Mouse (Mus musculus): Measurements from ENCODE around the gene Abcg5. TPM values are rescaled to one million over a fixed set of nuclear protein-coding genes. Genes with fewer than 3 reads are reported as not detected.

Abcg5 gene
- polyA plus RNA-seq, 1 experiment from 2014 or later, result 1.5 TPM

DNA sequence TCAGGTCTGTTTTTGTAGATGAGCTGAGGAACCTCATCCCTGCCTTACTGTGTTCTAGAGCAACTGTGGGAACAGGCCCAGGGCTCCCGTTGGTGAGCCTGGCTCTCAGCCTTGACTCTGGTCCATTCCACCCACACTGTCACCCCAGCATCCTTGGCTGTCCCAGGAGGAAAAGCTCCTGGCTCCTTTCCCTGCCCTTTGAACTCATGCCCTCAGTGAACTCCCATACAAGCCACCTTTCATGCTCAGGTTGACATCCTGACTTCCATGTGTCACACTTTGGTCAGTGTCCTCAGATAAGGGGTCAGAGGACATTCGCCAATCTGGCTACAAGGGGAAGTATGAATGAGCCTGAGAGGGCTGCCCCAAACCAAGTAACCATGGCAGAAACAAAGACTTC is 10.9 kb upstream of the Abcg5 start:
- Histone ChIP-seq H3K4me2 (ENCODE audit: low read length) (no peak overlapping the region), H3K9ac (ENCODE audit: low read depth, low read length) (no peak overlapping the region), H3K4me1 (ENCODE audit: control insufficient read depth, insufficient read depth, low read length) (no peaks in the 10 kb centered on the region), H3K9me3 (replicated peaks; ENCODE audit: control insufficient read depth, low read length, poor library complexity, severe bottlenecking) (no peaks in the 10 kb centered on the region), H3K4me3 (ENCODE audit: low read depth, low read length) (no peak overlapping the region), H3K36me3 (ENCODE audit: control insufficient read depth, insufficient read depth, low read length) (no peaks in the 10 kb centered on the region), H3K27me3 (ENCODE audit: control insufficient read depth, insufficient read depth, low read depth, low read length) (no peaks in the 10 kb centered on the region), H3K27ac (ENCODE audit: low read length) (no peak overlapping the region)
- 78% methylated on average over 2 of the region's 2 CpGs for WGBS
- no peak for ATAC-seq

DNA sequence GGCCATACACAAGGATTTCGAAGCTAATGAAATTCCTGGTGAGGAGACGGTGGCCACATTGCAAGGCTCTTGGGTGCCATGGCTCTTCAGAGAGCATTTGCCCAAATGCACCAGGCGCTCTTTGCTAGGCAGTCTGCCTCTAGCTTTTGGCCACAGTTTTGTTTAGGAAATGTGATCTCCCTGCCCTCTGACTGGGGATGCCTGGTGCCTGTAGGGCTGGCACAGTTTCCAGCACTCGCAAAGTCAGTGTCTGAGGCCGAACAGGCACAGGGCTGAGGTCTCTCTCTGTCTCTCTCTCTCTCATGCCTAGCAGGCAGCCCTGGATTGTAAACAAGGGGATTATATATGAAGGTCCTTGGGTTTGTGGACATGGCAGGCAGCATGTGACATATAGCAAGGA is 7.3 kb upstream of the Abcg5 start:
- no peak overlapping the region for H3K27ac ChIP-seq (ENCODE audit: low read length)
- no peak overlapping the region for H3K9ac ChIP-seq (ENCODE audit: low read depth, low read length)
- H3K4me1 ChIP-seq (ENCODE audit: control insufficient read depth, insufficient read depth, low read length), result no peaks in the 10 kb centered on the region
- ATAC-seq, result no peak
- no peak overlapping the region for H3K4me3 ChIP-seq (ENCODE audit: low read depth, low read length)
- H3K36me3 ChIP-seq (ENCODE audit: control insufficient read depth, insufficient read depth, low read length), result no peaks in the 10 kb centered on the region
- 85% methylated on average over 5 of the region's 5 CpGs for WGBS
- H3K4me2 ChIP-seq (ENCODE audit: low read length), result no peak overlapping the region
- no peaks in the 10 kb centered on the region for H3K9me3 ChIP-seq (replicated peaks; ENCODE audit: control insufficient read depth, low read length, poor library complexity, severe bottlenecking)
- no peaks in the 10 kb centered on the region for H3K27me3 ChIP-seq (ENCODE audit: control insufficient read depth, insufficient read depth, low read depth, low read length)

DNA sequence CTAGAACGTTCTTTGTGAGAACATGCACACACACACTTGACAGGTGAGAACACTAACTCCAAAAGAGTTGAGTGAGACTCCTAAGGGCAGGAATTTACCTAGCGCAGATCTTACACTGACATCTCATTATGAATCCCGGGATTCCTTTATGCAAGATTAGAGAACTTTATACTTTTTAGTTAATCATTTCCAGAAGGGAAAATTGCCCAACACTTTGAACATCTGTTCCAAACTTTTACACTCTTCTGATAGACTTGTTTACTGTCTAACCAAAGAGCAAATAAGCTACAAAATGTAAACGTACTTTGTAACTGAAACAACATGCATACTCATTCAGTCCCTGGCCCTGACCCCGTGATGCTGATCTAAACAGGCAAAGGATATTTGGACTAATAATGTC is 6.5 kb upstream of the Abcg5 start:
- no peaks in the 10 kb centered on the region for H3K36me3 ChIP-seq (ENCODE audit: control insufficient read depth, insufficient read depth, low read length)
- no peaks in the 10 kb centered on the region for H3K4me1 ChIP-seq (ENCODE audit: control insufficient read depth, insufficient read depth, low read length)
- H3K4me3 ChIP-seq (ENCODE audit: low read depth, low read length), result no peak overlapping the region
- no peak overlapping the region for H3K4me2 ChIP-seq (ENCODE audit: low read length)
- H3K27ac ChIP-seq (ENCODE audit: low read length), result no peak overlapping the region
- no peak overlapping the region for H3K9ac ChIP-seq (ENCODE audit: low read depth, low read length)
- no peaks in the 10 kb centered on the region for H3K27me3 ChIP-seq (ENCODE audit: control insufficient read depth, insufficient read depth, low read depth, low read length)
- H3K9me3 ChIP-seq (replicated peaks; ENCODE audit: control insufficient read depth, low read length, poor library complexity, severe bottlenecking), result no peaks in the 10 kb centered on the region
- 92% methylated on average over 5 of the region's 5 CpGs for WGBS
- no peak for ATAC-seq

DNA sequence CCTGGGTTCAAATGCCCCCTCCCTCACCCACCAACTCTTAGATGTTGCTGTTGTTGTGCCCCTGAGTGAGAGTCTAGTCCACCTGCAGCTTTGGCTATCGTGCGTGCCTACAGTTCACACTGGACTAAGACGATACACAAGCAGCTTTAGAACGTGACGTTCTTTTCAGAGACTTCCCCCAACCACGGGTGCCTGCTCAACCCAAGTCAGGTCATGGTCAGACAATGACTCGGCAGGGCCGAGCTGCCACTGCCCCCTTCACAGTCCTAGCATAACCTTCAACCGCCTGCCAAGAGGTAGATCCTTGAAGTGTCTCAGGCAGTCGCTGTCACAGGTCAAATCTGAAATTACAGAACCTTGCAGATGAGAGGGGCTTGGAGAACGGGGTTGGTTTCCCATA is 6.0 kb upstream of the Abcg5 start:
- Histone ChIP-seq H3K27me3 (ENCODE audit: control insufficient read depth, insufficient read depth, low read depth, low read length) (no peaks in the 10 kb centered on the region), H3K9me3 (replicated peaks; ENCODE audit: control insufficient read depth, low read length, poor library complexity, severe bottlenecking) (no peaks in the 10 kb centered on the region), H3K4me1 (ENCODE audit: control insufficient read depth, insufficient read depth, low read length) (no peaks in the 10 kb centered on the region), H3K27ac (ENCODE audit: low read length) (no peak overlapping the region), H3K9ac (ENCODE audit: low read depth, low read length) (no peak overlapping the region), H3K36me3 (ENCODE audit: control insufficient read depth, insufficient read depth, low read length) (no peaks in the 10 kb centered on the region), H3K4me3 (ENCODE audit: low read depth, low read length) (no peak overlapping the region), H3K4me2 (ENCODE audit: low read length) (no peak overlapping the region)
- ATAC-seq, result no peak
- 92% methylated on average over 11 of the region's 11 CpGs for WGBS

DNA sequence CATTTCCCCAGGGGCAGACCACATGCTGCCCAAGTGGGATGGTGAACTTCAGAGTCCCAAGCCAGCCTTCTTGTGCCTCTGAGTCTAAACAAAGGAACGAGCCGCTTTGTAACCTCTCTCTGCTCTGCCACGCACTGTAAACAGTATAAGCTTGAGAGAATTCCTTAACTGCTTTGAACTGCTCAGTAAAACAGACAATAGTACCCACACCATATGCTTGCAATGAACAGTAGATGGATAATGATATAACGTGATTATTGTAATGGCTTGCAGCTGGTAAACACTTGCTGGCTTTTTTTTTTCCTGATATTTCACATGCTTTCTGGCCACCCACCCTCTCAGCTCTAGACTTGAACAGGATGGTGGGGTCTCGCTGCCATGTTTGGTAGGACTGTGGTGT is 5.2 kb upstream of the Abcg5 start:
- no peak overlapping the region for H3K4me3 ChIP-seq (ENCODE audit: low read depth, low read length)
- 71% methylated on average over 5 of the region's 5 CpGs for WGBS
- H3K4me1 ChIP-seq (ENCODE audit: control insufficient read depth, insufficient read depth, low read length), result no peaks in the 10 kb centered on the region
- no peaks in the 10 kb centered on the region for H3K36me3 ChIP-seq (ENCODE audit: control insufficient read depth, insufficient read depth, low read length)
- no peaks in the 10 kb centered on the region for H3K27me3 ChIP-seq (ENCODE audit: control insufficient read depth, insufficient read depth, low read depth, low read length)
- H3K9ac ChIP-seq (ENCODE audit: low read depth, low read length), result no peak overlapping the region
- no peaks in the 10 kb centered on the region for H3K9me3 ChIP-seq (replicated peaks; ENCODE audit: control insufficient read depth, low read length, poor library complexity, severe bottlenecking)
- no peak overlapping the region for H3K4me2 ChIP-seq (ENCODE audit: low read length)
- no peak for ATAC-seq
- H3K27ac ChIP-seq (ENCODE audit: low read length), result no peak overlapping the region

DNA sequence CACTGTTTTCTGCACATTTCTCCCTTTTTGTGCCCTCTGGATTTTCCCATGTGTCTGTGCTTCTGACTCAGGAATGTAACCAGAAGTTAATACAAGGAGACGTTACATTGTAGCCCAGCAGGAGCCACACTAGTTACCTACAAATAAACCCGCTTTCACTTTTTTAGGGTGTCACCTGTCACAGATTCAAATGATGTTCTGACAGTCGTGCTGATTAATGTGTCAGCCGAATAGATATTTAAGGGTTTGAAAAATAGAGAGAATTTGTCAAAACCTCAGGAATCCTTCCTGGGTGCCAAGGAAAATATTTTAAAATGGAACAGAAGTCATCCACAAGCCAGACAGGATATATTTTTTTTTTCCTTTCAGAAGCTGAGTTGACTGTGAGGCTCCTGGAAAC is 2.5 kb upstream of the Abcg5 start:
- Histone ChIP-seq H3K9me3 (replicated peaks; ENCODE audit: control insufficient read depth, low read length, poor library complexity, severe bottlenecking) (no peaks in the 10 kb centered on the region), H3K4me3 (ENCODE audit: low read depth, low read length) (no peak overlapping the region), H3K4me1 (ENCODE audit: control insufficient read depth, insufficient read depth, low read length) (no peaks in the 10 kb centered on the region), H3K36me3 (ENCODE audit: control insufficient read depth, insufficient read depth, low read length) (no peaks in the 10 kb centered on the region), H3K27ac (ENCODE audit: low read length) (no peak overlapping the region), H3K27me3 (ENCODE audit: control insufficient read depth, insufficient read depth, low read depth, low read length) (no peaks in the 10 kb centered on the region), H3K4me2 (ENCODE audit: low read length) (no peak overlapping the region), H3K9ac (ENCODE audit: low read depth, low read length) (no peak overlapping the region)
- WGBS, result 80% methylated on average over 4 of the region's 4 CpGs
- ATAC-seq, result no peak

DNA sequence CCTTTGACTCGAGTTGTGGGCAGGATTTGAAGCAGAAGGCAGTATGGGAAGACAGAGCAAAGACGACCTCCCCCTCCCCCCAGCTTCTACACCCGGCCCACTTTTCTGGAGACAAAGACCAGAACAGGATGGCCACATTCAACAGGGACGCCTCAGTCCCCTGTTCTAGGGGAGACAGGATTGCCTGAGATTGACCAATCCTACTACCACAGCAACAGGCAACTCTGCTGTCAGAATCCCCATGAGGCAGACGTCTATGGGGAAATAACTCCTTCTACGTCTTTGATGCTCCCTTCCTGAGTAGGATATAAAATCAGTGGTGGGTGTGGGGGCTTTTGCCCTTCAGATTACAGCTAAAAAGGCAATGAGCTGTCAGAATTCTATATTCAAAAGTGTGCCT is 1.5 kb upstream of the Abcg5 start:
- no peak for ATAC-seq

DNA sequence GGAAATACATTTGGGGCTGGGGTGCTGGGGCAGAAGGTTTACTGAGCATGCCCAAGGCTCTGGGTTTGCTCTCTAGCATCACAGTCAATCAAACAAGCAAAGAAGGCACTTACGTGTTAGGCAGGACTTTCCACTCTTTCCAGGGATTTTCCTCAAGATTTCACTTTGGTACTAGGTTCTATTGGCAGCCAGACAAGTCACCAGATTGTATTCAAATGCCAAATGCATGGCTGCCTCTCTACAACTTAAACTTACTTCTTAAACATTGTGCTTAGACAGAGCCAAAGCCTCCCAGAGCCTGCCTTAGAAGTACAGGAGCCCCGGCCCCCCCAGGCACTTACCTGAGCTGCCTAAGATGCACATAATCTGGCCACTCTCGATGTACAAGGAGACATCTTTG is 1.1 kb downstream of the Abcg5 start:
- H3K4me2 ChIP-seq (ENCODE audit: low read length), result no peak overlapping the region
- no peak overlapping the region for H3K4me3 ChIP-seq (ENCODE audit: low read depth, low read length)
- WGBS, result 84% methylated on average over 3 of the region's 3 CpGs
- H3K36me3 ChIP-seq (ENCODE audit: control insufficient read depth, insufficient read depth, low read length), result no peaks in the 10 kb centered on the region
- H3K9me3 ChIP-seq (replicated peaks; ENCODE audit: control insufficient read depth, low read length, poor library complexity, severe bottlenecking), result no peaks in the 10 kb centered on the region
- no peaks in the 10 kb centered on the region for H3K27me3 ChIP-seq (ENCODE audit: control insufficient read depth, insufficient read depth, low read depth, low read length)
- H3K9ac ChIP-seq (ENCODE audit: low read depth, low read length), result no peak overlapping the region
- H3K27ac ChIP-seq (ENCODE audit: low read length), result no peak overlapping the region
- no peaks in the 10 kb centered on the region for H3K4me1 ChIP-seq (ENCODE audit: control insufficient read depth, insufficient read depth, low read length)
- ATAC-seq, result no peak

More for the DNA sequence above, 1.5 kb upstream of the Abcg5 start:
- no peaks in the 10 kb centered on the region for H3K36me3 ChIP-seq (ENCODE audit: control insufficient read depth, insufficient read depth, low read length)
- WGBS, result 53% methylated on average over 6 of the region's 6 CpGs
- no peak overlapping the region for H3K4me2 ChIP-seq (ENCODE audit: low read length)
- no peaks in the 10 kb centered on the region for H3K4me1 ChIP-seq (ENCODE audit: control insufficient read depth, insufficient read depth, low read length)
- no peaks in the 10 kb centered on the region for H3K27me3 ChIP-seq (ENCODE audit: control insufficient read depth, insufficient read depth, low read depth, low read length)
- H3K9me3 ChIP-seq (replicated peaks; ENCODE audit: control insufficient read depth, low read length, poor library complexity, severe bottlenecking), result no peaks in the 10 kb centered on the region
- no peak overlapping the region for H3K4me3 ChIP-seq (ENCODE audit: low read depth, low read length)
- no peak overlapping the region for H3K27ac ChIP-seq (ENCODE audit: low read length)
- H3K9ac ChIP-seq (ENCODE audit: low read depth, low read length), result no peak overlapping the region

DNA sequence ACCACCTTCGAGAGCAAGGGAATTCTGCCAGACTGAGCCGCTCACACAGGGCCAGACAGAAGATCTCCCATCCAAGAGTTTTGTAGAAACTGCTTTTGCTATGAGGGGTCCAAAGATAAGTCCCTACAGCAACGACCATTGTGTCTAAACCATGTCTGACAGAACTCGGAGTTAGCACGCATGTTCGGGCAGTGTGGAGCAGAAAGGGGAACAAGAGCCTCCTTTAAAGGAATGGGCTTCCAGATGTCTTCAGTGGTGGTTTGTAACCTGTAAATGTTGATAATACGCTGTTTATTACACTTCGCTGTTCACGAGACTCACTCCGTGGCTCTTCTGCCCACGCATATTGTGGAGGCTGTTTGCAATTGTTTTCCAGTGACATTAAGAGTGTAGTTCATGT is 5.2 kb downstream of the Abcg5 start:
- no peak overlapping the region for H3K9ac ChIP-seq (ENCODE audit: low read depth, low read length)
- H3K4me3 ChIP-seq (ENCODE audit: low read depth, low read length), result no peak overlapping the region
- no peak for ATAC-seq
- no peaks in the 10 kb centered on the region for H3K9me3 ChIP-seq (replicated peaks; ENCODE audit: control insufficient read depth, low read length, poor library complexity, severe bottlenecking)
- H3K27me3 ChIP-seq (ENCODE audit: control insufficient read depth, insufficient read depth, low read depth, low read length), result peaks cover 9% of the 10 kb centered on the region
- H3K4me2 ChIP-seq (ENCODE audit: low read length), result no peak overlapping the region
- H3K27ac ChIP-seq (ENCODE audit: low read length), result no peak overlapping the region
- no peaks in the 10 kb centered on the region for H3K36me3 ChIP-seq (ENCODE audit: control insufficient read depth, insufficient read depth, low read length)
- peaks cover 22% of the 10 kb centered on the region for H3K4me1 ChIP-seq (ENCODE audit: control insufficient read depth, insufficient read depth, low read length)
- WGBS, result 92% methylated on average over 11 of the region's 11 CpGs

DNA sequence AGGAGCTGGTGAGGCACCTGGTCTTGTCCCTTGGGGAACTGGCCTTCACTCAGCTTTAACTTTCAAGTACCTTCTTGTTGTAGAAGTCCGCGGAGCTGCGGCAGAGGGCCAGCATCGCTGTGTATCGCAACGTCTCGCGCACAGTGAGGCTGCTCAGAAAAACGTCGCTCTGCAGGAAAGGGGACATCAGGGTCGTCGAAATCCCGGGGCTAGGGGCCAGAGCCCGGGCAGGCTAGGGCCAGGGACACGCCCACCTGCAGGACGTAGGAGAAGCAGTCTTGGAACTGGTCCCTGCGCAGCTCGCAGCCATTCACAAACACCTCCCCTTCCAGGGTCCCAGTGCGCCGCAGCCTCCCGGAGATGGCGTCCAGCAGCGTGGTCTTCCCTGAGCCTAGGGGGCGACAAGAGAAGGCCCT is 6.9 kb downstream of the Abcg5 start, which contains the start of gene Abcg8:
TSS of gene Abcg8 (plus strand) at position 352 of the 416 bp plus-strand sequence.
- H3K27ac ChIP-seq (ENCODE audit: low read length), result peak within 1 kb of the TSS; percentile 22; the same call in 1 of the 2 replicates
- H3K4me1 ChIP-seq (ENCODE audit: control insufficient read depth, insufficient read depth, low read length), result peaks cover 23% of the 10 kb centered on the region
- peak within 1 kb of the TSS; percentile 39 for H3K4me3 ChIP-seq (ENCODE audit: low read depth, low read length)
- H3K9me3 ChIP-seq (replicated peaks; ENCODE audit: control insufficient read depth, low read length, poor library complexity, severe bottlenecking), result no peaks in the 10 kb centered on the region
- H3K27me3 ChIP-seq (ENCODE audit: control insufficient read depth, insufficient read depth, low read depth, low read length), result peaks cover 9% of the 10 kb centered on the region
- WGBS, result 2% methylated on average over 24 of the region's 24 CpGs
- H3K4me2 ChIP-seq (ENCODE audit: low read length), result peak within 1 kb of the TSS; percentile 70
- H3K36me3 ChIP-seq (ENCODE audit: control insufficient read depth, insufficient read depth, low read length), result no peaks in the 10 kb centered on the region
- H3K9ac ChIP-seq (ENCODE audit: low read depth, low read length), result peak within 1 kb of the TSS; percentile 61
- ATAC-seq, result 0 out of 2 replicates have a peak, but pooled peaks have one; percentile 46
